Mouse (Mus musculus): Measurements from ENCODE around the gene Cyp2j12. TPM values are rescaled to one million over a fixed set of nuclear protein-coding genes. Genes with fewer than 3 reads are reported as not detected.
"Not testable (repeated sequence)": the region's sequence is repeated elsewhere in the genome, so short reads cannot be mapped to it uniquely, and the experiment has no call there.

The Cyp2j12 gene
- 0.19 and 0.98 TPM in 2 replicates for total RNA-seq (2021)
- long read RNA-seq, experiment 1: 0 reads
- long read RNA-seq, experiment 2: 0 reads

- DNase-seq: no peak
Measured at GRCm38 (mm10) chr4:96140732-96141467, at the start of gene Cyp2j12. TSS of gene Cyp2j12 (minus strand) at chr4:96141152.

- DNase-seq: not testable (repeated sequence)
Measured at GRCm38 (mm10) chr4:96189321-96189720, 48.4 kb upstream of the Cyp2j12 start.

GRCm38 (mm10) chr4:96188671-96189070 is 47.7 kb upstream of the Cyp2j12 start:
- not testable (repeated sequence) for DNase-seq

- not testable (repeated sequence) for DNase-seq
Measured at GRCm38 (mm10) chr4:96188146-96188545, 47.2 kb upstream of the Cyp2j12 start.

GRCm38 (mm10) chr4:96184716-96185115 is 43.8 kb upstream of the Cyp2j12 start:
- DNase-seq: not testable (repeated sequence)

GRCm38 (mm10) chr4:96162839-96163238 is 21.9 kb upstream of the Cyp2j12 start:
- no peak for DNase-seq

- no peak for DNase-seq
Measured at GRCm38 (mm10) chr4:96161575-96161974, 20.6 kb upstream of the Cyp2j12 start.

- DNase-seq: no peak
Measured at GRCm38 (mm10) chr4:96139226-96139625, 1.7 kb downstream of the Cyp2j12 start.

GRCm38 (mm10) chr4:96134246-96134645 is 6.7 kb downstream of the Cyp2j12 start:
- no peak for DNase-seq

- no peak for DNase-seq
Measured at GRCm38 (mm10) chr4:96096841-96097240, 44.1 kb downstream of the Cyp2j12 start.

- no peak for DNase-seq
Measured at GRCm38 (mm10) chr4:96091869-96092268, 49.1 kb downstream of the Cyp2j12 start.

GRCm38 (mm10) chr4:96089356-96090048 is 51.5 kb downstream of the Cyp2j12 start:
- not testable (repeated sequence) for DNase-seq

- no peak for DNase-seq
Measured at GRCm38 (mm10) chr4:96078308-96078707, 62.6 kb downstream of the Cyp2j12 start.

GRCm38 (mm10) chr4:96077261-96078125 is 63.5 kb downstream of the Cyp2j12 start, which contains the start of gene Cyp2j13:
TSS of gene Cyp2j13 (minus strand) at chr4:96077546.
- peak; percentile 27 for DNase-seq

- no peak for DNase-seq
Measured at GRCm38 (mm10) chr4:96062045-96062444, 78.9 kb downstream of the Cyp2j12 start.

GRCm38 (mm10) chr4:96060106-96060505 is 80.8 kb downstream of the Cyp2j12 start:
- no peak for DNase-seq

Other genes starting within 250 kb of the Cyp2j12 start
- gene Hook1, start 173.9 kb downstream of the Cyp2j12 start, total RNA-seq (2021): 8.1 and 8.5 TPM in 2 replicates
- not detected in 2 replicates for gene Cyp2j13, start 63.6 kb downstream of the Cyp2j12 start, total RNA-seq (2021)
- not detected in 2 replicates for gene Cyp2j7, start 95.5 kb upstream of the Cyp2j12 start, total RNA-seq (2021)
- gene Cyp2j11, start 207.5 kb upstream of the Cyp2j12 start, total RNA-seq (2021): not detected in 2 replicates